Mouse (Mus musculus): Measurements from ENCODE around the gene Pgm5. TPM values are rescaled to one million over a fixed set of nuclear protein-coding genes. Genes with fewer than 3 reads are reported as not detected.
"Not testable (repeated sequence)": the region's sequence is repeated elsewhere in the genome, so short reads cannot be mapped to it uniquely, and the experiment has no call there.

Pgm5 gene
- polyA plus RNA-seq, 1 experiment from 2014 or later = 5.3 TPM

DNA sequence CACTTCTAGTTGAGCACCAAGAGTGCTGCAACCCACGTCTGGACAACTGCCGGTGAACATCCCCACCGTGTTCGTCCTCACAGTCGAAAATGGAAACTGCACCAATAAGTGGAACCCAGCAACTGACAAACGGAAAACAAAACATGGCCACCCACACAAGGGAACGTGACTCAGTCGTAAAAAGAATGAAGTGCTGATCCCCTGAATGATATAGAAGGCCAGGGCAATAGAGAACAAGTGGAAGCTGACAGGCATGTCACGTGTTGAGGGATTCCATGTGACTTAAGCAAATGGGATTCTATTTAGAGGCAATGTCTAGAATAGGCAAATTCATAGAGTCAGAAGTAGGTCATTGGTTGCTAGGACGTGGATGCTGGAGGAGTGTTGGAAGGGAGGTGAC lies 137.3 kb downstream of the Pgm5 start:
- WGBS = 53% methylated on average over 10 of the region's 10 CpGs
- H3K9me3 ChIP-seq = no peaks in the 10 kb centered on the region
- H3K27ac ChIP-seq (replicated peaks) = no peak overlapping the region; the same call in 1 of the 2 replicates
- no peak overlapping the region for H3K4me3 ChIP-seq
- no peak overlapping the region for H3K9ac ChIP-seq
- H3K4me2 ChIP-seq = no peak overlapping the region
- no peak for ATAC-seq (ENCODE audit: extremely low read depth, insufficient number of reproducible peaks, low FRiP score, low TSS enrichment)
- peaks cover 27% of the 10 kb centered on the region for H3K4me1 ChIP-seq
- peaks cover 33% of the 10 kb centered on the region for H3K36me3 ChIP-seq
- no peaks in the 10 kb centered on the region for H3K27me3 ChIP-seq (replicated peaks)

DNA sequence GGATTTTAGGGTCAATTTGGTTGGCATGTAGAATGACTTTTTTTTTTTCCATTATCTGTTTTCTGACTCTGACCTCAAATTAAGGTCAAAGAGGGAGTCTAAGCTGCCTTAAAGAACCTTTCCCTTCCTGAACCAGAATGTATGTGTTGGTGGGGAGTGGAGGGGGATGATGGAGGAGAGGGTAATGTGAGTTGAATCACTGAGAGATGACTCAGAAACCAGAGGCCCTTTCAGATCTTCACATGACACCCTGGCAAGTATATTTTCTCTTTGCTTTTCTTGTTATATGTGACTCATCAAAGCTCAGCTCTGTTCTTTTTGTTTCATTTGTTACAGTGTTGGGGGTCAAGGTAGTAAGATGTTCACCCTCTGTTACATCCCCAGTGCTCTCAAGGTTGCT lies 141.2 kb downstream of the Pgm5 start:
- H3K9me3 ChIP-seq = no peaks in the 10 kb centered on the region
- H3K4me3 ChIP-seq = no peak overlapping the region
- peaks cover 23% of the 10 kb centered on the region for H3K4me1 ChIP-seq
- ATAC-seq (ENCODE audit: extremely low read depth, insufficient number of reproducible peaks, low FRiP score, low TSS enrichment) = no peak
- no peaks in the 10 kb centered on the region for H3K27me3 ChIP-seq (replicated peaks)
- H3K4me2 ChIP-seq = no peak overlapping the region
- no peak overlapping the region for H3K9ac ChIP-seq
- no peak overlapping the region for H3K27ac ChIP-seq (replicated peaks)
- H3K36me3 ChIP-seq = peaks cover 33% of the 10 kb centered on the region

DNA sequence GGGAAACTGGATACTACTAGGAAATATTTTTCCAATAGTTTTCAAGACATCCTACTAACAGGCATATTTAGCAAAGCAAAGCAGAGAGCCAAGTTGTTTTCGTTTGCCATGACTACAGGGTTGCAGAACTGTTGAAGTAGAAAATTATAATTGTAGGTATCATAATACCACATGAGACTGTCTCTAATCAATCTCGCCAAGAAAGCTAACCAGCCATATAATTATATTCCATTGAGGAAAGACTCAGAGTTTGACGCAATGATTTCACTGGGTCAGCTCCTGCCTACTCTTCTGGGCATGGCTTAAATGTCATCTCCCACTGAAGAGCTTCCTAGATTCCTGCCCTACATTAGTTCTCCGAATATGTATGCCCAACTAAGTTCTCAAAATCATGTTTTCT lies 142.2 kb downstream of the Pgm5 start:
- peaks cover 33% of the 10 kb centered on the region for H3K36me3 ChIP-seq
- no peaks in the 10 kb centered on the region for H3K27me3 ChIP-seq (replicated peaks)
- H3K4me2 ChIP-seq = no peak overlapping the region
- H3K27ac ChIP-seq (replicated peaks) = no peak overlapping the region
- H3K4me1 ChIP-seq = peaks cover 15% of the 10 kb centered on the region
- 79% methylated on average over 4 of the region's 4 CpGs for WGBS
- no peak overlapping the region for H3K9ac ChIP-seq
- H3K9me3 ChIP-seq = no peaks in the 10 kb centered on the region
- ATAC-seq (ENCODE audit: extremely low read depth, insufficient number of reproducible peaks, low FRiP score, low TSS enrichment) = no peak
- H3K4me3 ChIP-seq = no peak overlapping the region

DNA sequence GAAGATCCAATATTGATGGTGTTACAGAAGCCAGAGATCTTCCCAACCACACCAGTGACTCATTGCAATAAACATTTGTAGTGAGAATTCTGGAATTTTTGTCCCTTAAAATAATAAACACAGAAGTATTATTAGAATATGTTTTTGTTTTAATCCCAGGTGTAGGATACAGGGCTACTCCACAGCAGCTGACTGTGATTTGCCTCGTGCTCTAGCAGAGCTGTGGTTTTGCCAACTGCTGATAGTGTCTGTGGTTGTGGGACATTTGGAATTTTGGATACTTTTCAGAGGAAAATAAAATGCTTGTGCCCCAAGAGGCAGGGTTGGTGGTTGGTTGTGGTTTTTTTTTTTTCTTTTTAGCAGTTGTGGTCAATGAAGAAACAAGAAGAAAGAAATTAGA lies 143.6 kb downstream of the Pgm5 start:
- 71% methylated on average over 1 of the region's 1 CpGs for WGBS
- no peak overlapping the region for H3K4me2 ChIP-seq
- no peaks in the 10 kb centered on the region for H3K27me3 ChIP-seq (replicated peaks)
- H3K27ac ChIP-seq (replicated peaks) = no peak overlapping the region
- no peaks in the 10 kb centered on the region for H3K9me3 ChIP-seq
- 0 out of 2 replicates have a peak, but pooled peaks cover 1% of the 10 kb centered on the region for H3K4me1 ChIP-seq
- peaks cover 35% of the 10 kb centered on the region for H3K36me3 ChIP-seq
- no peak overlapping the region for H3K9ac ChIP-seq
- no peak for ATAC-seq (ENCODE audit: extremely low read depth, insufficient number of reproducible peaks, low FRiP score, low TSS enrichment)
- no peak overlapping the region for H3K4me3 ChIP-seq

DNA sequence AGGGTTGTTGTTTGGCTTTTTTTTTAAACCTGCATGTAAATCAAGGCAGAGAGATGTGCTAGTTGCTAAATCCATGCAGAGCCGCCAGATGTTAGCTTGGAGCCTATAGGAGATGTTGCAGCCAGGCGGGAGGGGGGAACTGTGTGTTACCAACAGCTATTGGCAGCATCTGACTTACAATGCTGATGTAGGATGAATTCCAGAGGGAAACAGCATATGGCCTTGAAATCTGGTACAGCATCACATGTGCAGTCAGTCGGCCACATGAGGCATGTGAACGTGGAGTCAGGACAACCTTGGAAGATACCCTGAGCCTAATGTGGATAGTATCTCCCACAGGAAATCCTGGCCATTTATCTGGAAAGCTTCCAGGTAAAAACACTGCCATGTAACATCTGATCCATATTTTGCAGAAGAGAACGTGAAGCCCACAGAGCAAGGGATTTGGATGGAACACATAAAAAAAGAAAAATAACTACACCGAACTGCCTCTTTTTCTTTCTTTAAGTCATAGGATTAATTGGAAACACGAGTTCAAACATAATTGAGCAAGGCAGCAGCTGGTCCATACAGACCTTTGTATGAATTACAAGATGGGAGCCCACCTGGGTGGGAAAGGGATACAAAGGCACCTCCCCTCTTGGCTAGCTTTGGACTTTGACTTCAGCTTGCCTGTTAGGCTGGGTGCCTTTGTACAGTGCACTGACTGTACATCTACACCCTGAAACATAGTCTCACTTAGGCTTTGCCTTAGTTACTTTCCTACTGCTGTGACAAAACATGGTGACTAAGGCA lies 145.2 kb downstream of the Pgm5 start:
- H3K4me3 ChIP-seq = no peak overlapping the region
- no peak for ATAC-seq (ENCODE audit: extremely low read depth, insufficient number of reproducible peaks, low FRiP score, low TSS enrichment)
- H3K36me3 ChIP-seq = peaks cover 27% of the 10 kb centered on the region
- no peaks in the 10 kb centered on the region for H3K4me1 ChIP-seq
- H3K4me2 ChIP-seq = no peak overlapping the region
- no peaks in the 10 kb centered on the region for H3K27me3 ChIP-seq (replicated peaks)
- no peaks in the 10 kb centered on the region for H3K9me3 ChIP-seq
- no peak overlapping the region for H3K27ac ChIP-seq (replicated peaks)
- 76% methylated on average over 7 of the region's 7 CpGs for WGBS
- H3K9ac ChIP-seq = no peak overlapping the region

DNA sequence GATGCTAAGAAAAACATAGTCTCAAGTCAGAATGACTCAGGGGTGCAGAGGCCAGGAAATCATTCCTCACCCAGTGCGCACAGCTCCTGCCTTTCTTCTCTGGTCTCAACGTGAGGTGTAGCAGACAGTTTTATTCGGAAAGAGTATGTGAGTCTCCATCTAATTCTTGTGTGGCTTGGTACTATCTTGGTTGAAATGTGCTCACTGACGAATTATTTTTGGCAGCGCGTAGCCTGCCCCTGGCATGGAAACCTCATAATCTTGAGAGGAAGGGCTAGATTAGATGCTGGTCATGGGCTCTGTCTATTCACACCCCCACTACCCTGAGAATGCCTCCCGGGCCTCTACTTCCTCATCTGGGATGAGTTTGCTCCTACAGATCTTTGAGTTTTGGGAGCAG lies 153.6 kb downstream of the Pgm5 start:
- ATAC-seq (ENCODE audit: extremely low read depth, insufficient number of reproducible peaks, low FRiP score, low TSS enrichment) = peak; percentile 51
- H3K4me2 ChIP-seq = peak overlapping the region; percentile 35
- WGBS = 12% methylated on average over 7 of the region's 7 CpGs

DNA sequence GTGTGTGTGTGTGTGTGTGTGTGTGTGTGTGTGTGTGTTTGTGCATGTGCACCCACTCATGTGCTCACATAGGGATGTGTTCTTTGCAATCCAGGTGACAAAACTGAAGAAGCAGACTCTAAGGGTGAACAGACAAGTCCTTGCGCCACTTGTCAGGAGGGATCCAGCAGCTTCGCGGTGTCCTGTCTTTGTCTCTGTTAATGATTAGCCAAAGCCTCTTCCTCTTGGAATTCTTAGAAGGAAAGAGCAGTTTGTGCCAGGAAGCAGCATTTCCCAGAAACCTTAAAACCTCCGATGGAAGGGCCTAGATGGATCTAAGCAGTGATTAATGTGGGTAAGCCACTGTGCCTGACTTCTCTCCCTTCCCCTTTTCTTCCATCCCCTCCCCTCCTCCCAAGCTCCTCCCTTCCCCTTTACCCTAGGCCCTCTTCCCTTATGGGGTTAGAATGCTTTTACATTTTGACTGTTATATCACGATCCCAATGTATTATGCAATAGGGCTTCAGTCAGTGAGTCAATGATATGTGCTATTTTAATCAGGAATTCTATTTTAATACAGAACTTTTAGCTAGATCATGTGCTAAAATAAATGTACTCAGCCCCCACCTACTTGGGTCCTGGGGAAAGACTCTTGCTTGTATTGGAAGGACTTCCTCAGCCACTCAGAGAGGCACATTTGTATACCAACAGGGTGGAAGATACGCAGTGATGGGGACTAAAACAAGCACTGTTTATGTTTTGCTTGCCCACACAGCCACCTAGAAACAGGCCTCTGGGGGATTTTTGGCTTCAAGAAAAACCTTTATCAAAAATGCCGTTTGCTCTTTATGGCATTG lies 154.4 kb downstream of the Pgm5 start:
- no peaks in the 10 kb centered on the region for H3K9me3 ChIP-seq
- 0 out of 2 replicates have a peak, but pooled peaks cover 3% of the 10 kb centered on the region for H3K36me3 ChIP-seq
- H3K27ac ChIP-seq (replicated peaks) = peak overlapping the region; percentile 87
- no peak for ATAC-seq (ENCODE audit: extremely low read depth, insufficient number of reproducible peaks, low FRiP score, low TSS enrichment)
- no peaks in the 10 kb centered on the region for H3K27me3 ChIP-seq (replicated peaks)
- no peak overlapping the region for H3K4me3 ChIP-seq
- WGBS = 58% methylated on average over 7 of the region's 7 CpGs
- peak overlapping the region; percentile 35; the same call in 1 of the 2 replicates for H3K4me2 ChIP-seq
- 0 out of 2 replicates have a peak overlapping the region, but pooled peaks have one; percentile 56 for H3K9ac ChIP-seq
- H3K4me1 ChIP-seq = peaks cover 47% of the 10 kb centered on the region

More for the DNA sequence above, 153.6 kb downstream of the Pgm5 start:
- Histone ChIP-seq H3K4me3 (no peak overlapping the region), H3K9ac (0 out of 2 replicates have a peak overlapping the region, but pooled peaks have one; percentile 56), H3K9me3 (no peaks in the 10 kb centered on the region), H3K4me1 (peaks cover 47% of the 10 kb centered on the region), H3K36me3 (0 out of 2 replicates have a peak, but pooled peaks cover 3% of the 10 kb centered on the region), H3K27me3 (replicated peaks) (no peaks in the 10 kb centered on the region), H3K27ac (replicated peaks) (peak overlapping the region; percentile 87)

DNA sequence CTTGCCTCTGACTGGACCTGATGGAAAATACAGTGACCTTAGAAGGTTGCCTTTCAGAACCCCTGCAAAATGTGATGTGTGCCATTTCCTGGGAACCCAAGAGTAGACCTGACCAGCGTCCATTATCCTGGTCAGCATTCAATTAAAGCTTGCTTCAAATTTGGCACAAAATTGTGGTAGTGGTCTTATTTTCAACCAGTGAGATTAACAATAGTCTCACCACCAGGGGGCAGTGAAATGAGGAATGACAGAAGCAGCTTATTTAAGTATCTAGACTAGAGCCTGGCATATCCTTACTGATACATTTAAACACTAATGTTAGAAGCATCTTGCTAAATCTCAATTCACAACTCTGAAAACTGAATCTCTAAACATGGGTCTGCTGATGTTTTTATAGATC lies 156.3 kb downstream of the Pgm5 start:
- Histone ChIP-seq H3K27ac (replicated peaks) (0 out of 2 replicates have a peak overlapping the region, but pooled peaks have one; percentile 1), H3K4me3 (no peak overlapping the region), H3K36me3 (0 out of 2 replicates have a peak, but pooled peaks cover 3% of the 10 kb centered on the region), H3K4me1 (peaks cover 49% of the 10 kb centered on the region), H3K9me3 (no peaks in the 10 kb centered on the region), H3K27me3 (replicated peaks) (no peaks in the 10 kb centered on the region), H3K9ac (no peak overlapping the region), H3K4me2 (no peak overlapping the region)
- no peak for ATAC-seq (ENCODE audit: extremely low read depth, insufficient number of reproducible peaks, low FRiP score, low TSS enrichment)
- WGBS = 77% methylated on average over 1 of the region's 1 CpGs

DNA sequence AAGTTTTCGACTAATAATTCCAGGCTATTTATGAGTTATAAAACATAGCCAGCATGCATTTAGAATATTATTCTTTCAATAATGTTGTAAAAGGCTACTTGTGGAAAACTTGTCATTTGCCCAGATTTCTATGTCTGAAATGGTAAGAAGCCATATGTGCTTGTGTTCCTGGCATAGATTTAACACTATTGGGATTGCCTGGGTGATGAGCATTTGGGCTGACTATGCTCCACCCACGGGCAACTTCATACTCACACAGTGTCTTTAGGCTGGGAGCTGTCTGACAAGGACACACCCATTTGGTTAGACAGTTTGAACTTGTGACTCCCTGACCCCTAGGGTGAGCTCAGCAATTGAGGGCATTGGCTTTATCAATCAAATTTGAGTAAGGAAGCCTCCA lies 157.3 kb downstream of the Pgm5 start:
- ATAC-seq (ENCODE audit: extremely low read depth, insufficient number of reproducible peaks, low FRiP score, low TSS enrichment) = no peak
- H3K9ac ChIP-seq = no peak overlapping the region
- H3K27me3 ChIP-seq (replicated peaks) = no peaks in the 10 kb centered on the region
- H3K4me1 ChIP-seq = peaks cover 52% of the 10 kb centered on the region
- H3K9me3 ChIP-seq = no peaks in the 10 kb centered on the region
- WGBS = 65% methylated on average over 2 of the region's 2 CpGs
- no peak overlapping the region for H3K4me2 ChIP-seq
- H3K4me3 ChIP-seq = no peak overlapping the region
- 0 out of 2 replicates have a peak, but pooled peaks cover 6% of the 10 kb centered on the region for H3K36me3 ChIP-seq
- no peak overlapping the region for H3K27ac ChIP-seq (replicated peaks)

DNA sequence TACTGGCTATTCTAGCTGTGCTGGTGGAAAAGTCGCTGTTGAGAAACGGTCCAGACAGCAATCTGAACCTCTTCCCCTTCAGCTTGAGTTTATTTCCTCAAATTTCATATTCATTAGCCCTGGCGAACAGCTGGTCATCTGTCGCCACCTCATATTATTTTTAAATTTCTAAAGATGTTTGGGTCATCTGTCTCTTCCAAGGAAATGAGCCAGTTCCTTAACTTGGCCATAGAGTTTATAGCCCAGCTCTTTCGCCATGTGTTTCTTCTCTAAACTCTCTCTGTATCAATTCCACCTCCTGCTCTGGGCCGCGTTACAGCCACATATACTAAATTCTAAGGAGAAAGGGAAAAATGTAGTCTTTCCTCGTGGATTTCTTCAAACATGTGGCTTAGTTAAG lies 158.0 kb downstream of the Pgm5 start:
- Histone ChIP-seq H3K4me1 (peaks cover 52% of the 10 kb centered on the region), H3K27ac (replicated peaks) (no peak overlapping the region), H3K36me3 (0 out of 2 replicates have a peak, but pooled peaks cover 5% of the 10 kb centered on the region), H3K9me3 (no peaks in the 10 kb centered on the region), H3K4me3 (no peak overlapping the region), H3K4me2 (no peak overlapping the region), H3K27me3 (replicated peaks) (no peaks in the 10 kb centered on the region), H3K9ac (no peak overlapping the region)
- WGBS = 67% methylated on average over 8 of the region's 8 CpGs
- ATAC-seq (ENCODE audit: extremely low read depth, insufficient number of reproducible peaks, low FRiP score, low TSS enrichment) = no peak

DNA sequence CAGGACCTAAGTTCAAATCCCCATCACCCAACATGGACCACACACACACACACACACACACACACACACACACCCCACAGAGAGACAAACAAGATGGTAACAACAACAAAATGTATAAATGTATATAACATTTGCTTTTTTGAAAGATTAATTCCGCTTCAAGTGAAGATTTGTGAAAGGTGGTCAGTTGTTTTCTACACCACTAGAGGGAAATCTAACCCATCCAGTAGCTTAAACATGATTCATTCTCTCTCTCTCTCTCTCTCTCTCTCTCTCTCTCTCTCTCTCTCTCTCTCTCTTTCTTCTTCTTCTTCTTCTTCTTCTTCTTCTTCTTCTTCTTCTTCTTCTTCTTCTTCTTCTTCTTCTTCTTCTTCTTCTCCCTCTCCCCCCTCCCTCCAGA lies 158.5 kb downstream of the Pgm5 start:
- ATAC-seq (ENCODE audit: extremely low read depth, insufficient number of reproducible peaks, low FRiP score, low TSS enrichment); H3K4me3 ChIP-seq; H3K9ac ChIP-seq; H3K36me3 ChIP-seq; H3K9me3 ChIP-seq; H3K27me3 ChIP-seq (replicated peaks); H3K4me2 ChIP-seq; H3K27ac ChIP-seq (replicated peaks): not testable (repeated sequence)
- WGBS = 55% methylated on average over 1 of the region's 1 CpGs
- H3K4me1 ChIP-seq = peaks cover 52% of the 10 kb centered on the region
